Mouse (Mus musculus): ENCODE results near the gene Armc9. TPM values are rescaled to one million over a fixed set of nuclear protein-coding genes. Genes with fewer than 3 reads are reported as not detected.

Armc9 gene
- total and polyA plus RNA-seq, 3 experiments: 10.9 to 15.5 (median 15.1) TPM

DNA sequence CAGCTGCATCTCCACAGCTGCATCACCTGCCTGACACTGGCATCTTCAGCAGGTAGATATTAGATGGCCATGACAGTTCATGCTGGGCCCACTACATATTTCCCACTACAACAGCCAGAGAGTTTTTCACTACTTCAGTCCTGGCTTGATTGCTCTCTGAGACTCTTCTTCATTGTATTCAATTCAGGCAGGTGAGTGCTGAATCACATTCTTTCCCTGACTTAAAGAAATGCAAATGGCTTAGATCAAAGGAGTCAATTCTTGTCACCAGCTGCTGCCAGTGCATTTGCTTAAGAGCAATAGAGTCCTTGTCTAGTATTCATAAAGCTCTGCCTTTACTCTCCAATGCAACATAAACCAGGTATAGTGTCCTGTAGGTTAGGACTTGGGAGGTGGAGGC lies 46.7 kb downstream of the Armc9 start:
- no peaks in the 10 kb centered on the region for H3K27me3 ChIP-seq (replicated peaks)
- no peak overlapping the region for H3K4me3 ChIP-seq (replicated peaks in 1 of 3; ENCODE audit: low read depth in 2 of 3, low read length in 2 of 3, poor library complexity in 1 of 3)
- H3K36me3 ChIP-seq (replicated peaks in 1 of 2; ENCODE audit: control insufficient read depth in 1 of 2, insufficient read depth in 1 of 2, low read length in 1 of 2): peaks cover 60 to 88% of the 10 kb centered on the region in 2 experiments
- TF ChIP-seq E2F4 (IDR thresholded peaks at IDR 0.05; ENCODE audit: insufficient replicate concordance, low read depth, low read length) (no peak), HCFC1 (IDR thresholded peaks at IDR 0.05; ENCODE audit: low read depth, low read length) (no peak), MXI1 (IDR thresholded peaks at IDR 0.05; ENCODE audit: low read depth, low read length) (no peak), UBTF (IDR thresholded peaks at IDR 0.05; ENCODE audit: low read depth, low read length) (no peak), RAD21 (IDR thresholded peaks at IDR 0.05; ENCODE audit: low read depth, low read length) (no peak), EP300 (IDR thresholded peaks at IDR 0.05; ENCODE audit: low read length) (no peak), POLR2A (IDR thresholded peaks at IDR 0.05; ENCODE audit: low read depth, low read length) (no peak), USF2 (conservative IDR thresholded peaks at IDR 0.05; ENCODE audit: low read depth, low read length) (no peak), ZC3H11A (IDR thresholded peaks at IDR 0.05; ENCODE audit: low read depth, low read length) (no peak), JUND (conservative IDR thresholded peaks at IDR 0.05; ENCODE audit: low read depth, low read length) (no peak), ZKSCAN1 (IDR thresholded peaks at IDR 0.05; ENCODE audit: borderline replicate concordance, low read depth, low read length) (no peak), ETS1 (conservative IDR thresholded peaks at IDR 0.05; ENCODE audit: low read depth, low read length) (no peak), MAZ (IDR thresholded peaks at IDR 0.05; ENCODE audit: low read depth, low read length) (no peak), BHLHE40 (IDR thresholded peaks at IDR 0.05; ENCODE audit: low read depth, low read length) (no peak)
- H3K79me2 ChIP-seq (replicated peaks; ENCODE audit: control insufficient read depth, extremely low read depth, insufficient read depth, poor library complexity, severe bottlenecking): no peaks in the 10 kb centered on the region
- no peaks in the 10 kb centered on the region for H3K4me1 ChIP-seq (ENCODE audit: control insufficient read depth in 1 of 2, insufficient read depth in 2 of 2)
- no peak overlapping the region for H3K27ac ChIP-seq (ENCODE audit: insufficient read depth, low read depth)
- in situ Hi-C loops (cut with MboI; ENCODE audit: low pct_ligation_motif_present, low pct_unique_long_range_greater_than_20kb, low sequenced_read_pairs): no loop called here
- dilution Hi-C loops (cut with MboI; ENCODE audit: extremely low pct_ligation_motif_present, extremely low pct_unique_long_range_greater_than_20kb, low sequenced_read_pairs): no loop called here
- H3K9me3 ChIP-seq (replicated peaks; ENCODE audit: low read length): no peaks in the 10 kb centered on the region
- H3K4me2 ChIP-seq (ENCODE audit: insufficient read depth, low read depth, poor library complexity, severe bottlenecking): no peak overlapping the region
- H3K9ac ChIP-seq (ENCODE audit: insufficient read depth, low read depth): no peak overlapping the region
- DNase-seq (ENCODE audit: extremely low read depth): no peak

DNA sequence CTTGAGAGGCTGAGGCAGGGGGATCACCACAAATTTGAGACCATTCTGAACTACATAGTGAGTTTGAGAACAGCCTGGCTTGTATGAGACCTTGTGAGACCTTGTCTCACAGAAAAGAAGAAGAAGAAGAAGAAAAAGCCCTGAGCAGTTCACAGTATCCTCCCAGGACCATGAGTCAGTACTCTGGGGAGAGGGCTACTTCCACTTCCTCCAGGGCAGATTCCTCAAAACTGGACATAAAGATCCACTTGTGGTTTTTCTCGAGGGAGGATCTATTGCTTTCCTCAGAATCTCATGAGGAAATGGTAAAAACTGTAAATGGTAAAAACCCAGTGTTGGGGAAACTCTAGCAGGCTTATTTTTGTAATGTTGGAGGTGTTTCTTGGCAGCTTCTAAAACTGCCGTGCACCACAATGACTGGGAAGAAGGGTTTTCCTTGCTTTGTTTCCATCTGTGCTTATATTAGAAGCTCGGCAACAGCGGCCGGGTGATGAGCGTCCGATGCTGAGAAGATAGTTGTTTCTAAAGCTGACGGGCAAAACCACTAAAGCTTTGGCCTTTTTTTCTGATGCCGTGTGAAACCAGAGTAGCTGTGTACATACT lies 48.1 kb downstream of the Armc9 start:
- no peak for DNase-seq (ENCODE audit: extremely low read depth)
- dilution Hi-C loops (cut with MboI; ENCODE audit: extremely low pct_ligation_motif_present, extremely low pct_unique_long_range_greater_than_20kb, low sequenced_read_pairs) (no loop called here), in situ Hi-C loops (cut with MboI; ENCODE audit: low pct_ligation_motif_present, low pct_unique_long_range_greater_than_20kb, low sequenced_read_pairs) (no loop called here)
- TF ChIP-seq CHD1 (IDR thresholded peaks at IDR 0.05; ENCODE audit: low read depth, low read length) (no peak), MAFK (IDR thresholded peaks at IDR 0.05; ENCODE audit: insufficient replicate concordance, low read length) (no peak), JUN (IDR thresholded peaks at IDR 0.05; ENCODE audit: insufficient read depth, low read depth, low read length) (no peak), NELFE (IDR thresholded peaks at IDR 0.05; ENCODE audit: low read depth, low read length) (no peak), ZKSCAN1 (IDR thresholded peaks at IDR 0.05; ENCODE audit: borderline replicate concordance, low read depth, low read length) (no peak), JUND (conservative IDR thresholded peaks at IDR 0.05; ENCODE audit: low read depth, low read length) (no peak), MEF2A (IDR thresholded peaks at IDR 0.05; ENCODE audit: borderline replicate concordance, low read depth, low read length) (no peak), EP300 (IDR thresholded peaks at IDR 0.05; ENCODE audit: low read length) (no peak), BHLHE40 (IDR thresholded peaks at IDR 0.05; ENCODE audit: low read depth, low read length) (no peak), MXI1 (IDR thresholded peaks at IDR 0.05; ENCODE audit: low read depth, low read length) (no peak), PAX5 (IDR thresholded peaks at IDR 0.05; ENCODE audit: low read length) (no peak)
- Histone ChIP-seq H3K36me3 (replicated peaks in 1 of 2; ENCODE audit: control insufficient read depth in 1 of 2, insufficient read depth in 1 of 2, low read length in 1 of 2) (peaks cover 51 to 87% of the 10 kb centered on the region in 2 experiments), H3K4me2 (ENCODE audit: insufficient read depth, low read depth, poor library complexity, severe bottlenecking) (no peak overlapping the region), H3K79me2 (replicated peaks; ENCODE audit: control insufficient read depth, extremely low read depth, insufficient read depth, poor library complexity, severe bottlenecking) (no peaks in the 10 kb centered on the region), H3K4me3 (replicated peaks in 1 of 3; ENCODE audit: low read depth in 2 of 3, low read length in 2 of 3, poor library complexity in 1 of 3) (no peak overlapping the region), H3K27me3 (replicated peaks) (no peaks in the 10 kb centered on the region), H3K4me1 (ENCODE audit: control insufficient read depth in 1 of 2, insufficient read depth in 2 of 2) (no peaks in the 10 kb centered on the region), H3K27ac (ENCODE audit: insufficient read depth, low read depth) (no peak overlapping the region), H3K9ac (ENCODE audit: insufficient read depth, low read depth) (no peak overlapping the region), H3K9me3 (replicated peaks; ENCODE audit: low read length) (no peaks in the 10 kb centered on the region)

Measured in CH12.LX (cell line).